Mouse (Mus musculus) CH12.LX (cell line): ENCODE results near the gene Chd2.

Experiments
- CHD1 ChIP-seq: IDR thresholded peaks from 2 replicates; pipeline ENCODE4 v1.6.1; 2012; ENCODE audit warnings: low read depth, low read length, improper control_type of control experiment, inconsistent platforms
- MAX ChIP-seq: IDR thresholded peaks from 2 replicates; pipeline ENCODE4 v1.6.1; 2011; ENCODE audit warnings: low read length, improper control_type of control experiment
- MXI1 ChIP-seq: IDR thresholded peaks from 2 replicates; pipeline ENCODE4 v1.6.1; 2011; ENCODE audit warnings: mild to moderate bottlenecking, low read depth, low read length, improper control_type of control experiment
- MYC ChIP-seq: IDR thresholded peaks from 2 replicates; pipeline ENCODE4 v1.6.1; 2011; ENCODE audit warnings: low read depth, mild to moderate bottlenecking, improper control_type of control experiment, low read length
- POLR2A ChIP-seq: IDR thresholded peaks from 2 replicates; pipeline ENCODE4 v1.6.1; 2011; ENCODE audit warnings: low read depth, mild to moderate bottlenecking, improper control_type of control experiment, low read length

GRCm38 (mm10) chr7:73530164-73530563, 11.5 kb downstream of the Chd2 start:
- TF ChIP-seq MXI1 (no peak), MYC (no peak), MAX (no peak), POLR2A (no peak), CHD1 (no peak)
